Mouse (Mus musculus) olfactory bulb, adult 2 months (tissue): ENCODE data around the gene Cr2.

Experiments
- CTCF ChIP-seq: fragments of 200-500 bp; IDR thresholded peaks from 2 replicates; pipeline ENCODE4 v1.5.1; 2012; ENCODE audit warnings: low read depth, mild to moderate bottlenecking, low read length, moderate library complexity; ENCODE audit not compliant: insufficient read depth
- POLR2A ChIP-seq: fragments of 200-500 bp; IDR thresholded peaks from 2 replicates; pipeline ENCODE4 v1.6.1; 2012; ENCODE audit warnings: mild to moderate bottlenecking, low read depth, low read length, moderate library complexity; ENCODE audit not compliant: insufficient read depth

GRCm38 (mm10) chr1:195221781-195222180 is 45.3 kb upstream of the Cr2 start:
- no peak for TF ChIP-seq CTCF
- TF ChIP-seq POLR2A = no peak
